Mouse (Mus musculus): ENCODE measurements around the gene H2al2c. TPM values are rescaled to one million over a fixed set of nuclear protein-coding genes. Genes with fewer than 3 reads are reported as not detected.
"Not testable (repeated sequence)": the region's sequence is repeated elsewhere in the genome, so short reads cannot be mapped to it uniquely, and the experiment has no call there.

H2al2c gene
- polyA plus RNA-seq (2012; rRNA removed) = 1.1 and 3.0 TPM in 2 replicates

DNA sequence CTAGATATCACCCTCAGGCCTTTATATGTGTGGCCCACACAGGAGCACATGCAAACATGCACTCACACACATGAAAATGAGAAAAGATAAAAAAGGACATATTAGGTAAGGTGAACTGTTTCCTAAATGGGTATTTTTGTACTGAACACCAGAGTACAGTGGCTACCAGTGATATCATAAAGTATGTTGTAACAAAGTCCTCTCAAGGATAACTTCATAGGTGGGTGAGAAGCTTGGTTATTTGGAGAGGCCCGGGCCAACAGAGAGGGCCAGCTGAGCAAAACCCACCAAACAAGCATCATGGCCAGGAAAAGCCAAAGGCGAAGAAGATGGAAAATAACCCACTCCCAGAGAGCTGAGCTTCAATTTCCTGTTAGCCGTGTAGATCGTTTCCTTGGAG lies at the start of gene H2al2c:
Gene H2al2c, plus strand, starts transcription at position 301 of the 400 bp plus-strand sequence.
- H3K4me1 ChIP-seq (ENCODE audit: control insufficient read depth, insufficient read depth, low read length); H3K27ac ChIP-seq (ENCODE audit: control insufficient read depth, insufficient read depth, low read depth, low read length); H3K4me3 ChIP-seq (ENCODE audit: control insufficient read depth, low read depth, low read length); H3K27me3 ChIP-seq (ENCODE audit: control insufficient read depth, insufficient read depth, low read length); H3K36me3 ChIP-seq (ENCODE audit: control insufficient read depth, insufficient read depth, low read length): not testable (repeated sequence)

Other genes with a start within 250 kb of the H2al2c start
- gene Sry, start 64.6 kb downstream of the H2al2c start, polyA plus RNA-seq (2012; rRNA removed) = 1.1 TPM in 2 replicates
- gene H2al2b, start 121.6 kb downstream of the H2al2c start, polyA plus RNA-seq (2012; rRNA removed) = 1.6 and 2.2 TPM in 2 replicates
- 0.12 and 0.43 TPM in 2 replicates for gene Gm4064, start 197.1 kb downstream of the H2al2c start, polyA plus RNA-seq (2012; rRNA removed)
- gene Rbmy, start 231.6 kb downstream of the H2al2c start, polyA plus RNA-seq (2012; rRNA removed) = not detected in 2 replicates
- gene Gm10256, start 231.6 kb downstream of the H2al2c start, polyA plus RNA-seq (2012; rRNA removed) = not detected in 2 replicates